Mouse (Mus musculus): ENCODE measurements around the gene Sdk1. TPM values are rescaled to one million over a fixed set of nuclear protein-coding genes. Genes with fewer than 3 reads are reported as not detected.

The Sdk1 gene
- total RNA-seq, 4 experiments from 2014 or later = 0.77 to 1.4 (median 1.2) TPM

- no peak for DNase-seq (ENCODE audit: low spot score in 2 of 2)
Observed at GRCm38 (mm10) chr5:141324910-141325309, 83.6 kb downstream of the Sdk1 start.

- no peak for DNase-seq (ENCODE audit: low spot score in 2 of 2)
Observed at GRCm38 (mm10) chr5:141344376-141344775, 103.1 kb downstream of the Sdk1 start.

GRCm38 (mm10) chr5:141345476-141345875, 104.2 kb downstream of the Sdk1 start:
- DNase-seq (ENCODE audit: low spot score in 2 of 2) = no peak

DNA sequence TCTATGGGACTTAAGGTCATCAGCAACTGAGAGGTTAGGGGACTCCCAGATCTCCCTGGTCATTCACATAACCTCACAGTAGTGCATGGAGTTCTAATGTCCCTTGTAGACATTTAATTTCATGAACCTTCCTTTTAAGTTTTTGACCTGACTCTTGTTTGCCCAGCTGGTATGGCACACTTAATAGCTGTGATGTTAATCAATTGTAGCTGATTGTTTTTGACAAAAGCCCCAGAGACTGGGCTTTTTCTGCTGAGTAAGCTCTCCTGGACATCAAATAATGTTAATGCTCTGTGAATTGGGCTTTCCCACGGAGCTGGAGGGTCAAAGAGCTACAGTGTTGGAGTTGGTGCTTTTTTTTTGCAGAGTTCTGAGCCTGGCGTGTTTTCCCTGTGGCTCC, 121.4 kb downstream of the Sdk1 start:
- DNase-seq (ENCODE audit: low spot score in 2 of 2) = no peak

- no peak for DNase-seq (ENCODE audit: low spot score in 2 of 2)
Observed at GRCm38 (mm10) chr5:141363956-141364355, 122.7 kb downstream of the Sdk1 start.

- no peak for DNase-seq (ENCODE audit: low spot score in 2 of 2)
Observed at GRCm38 (mm10) chr5:141368567-141368966, 127.3 kb downstream of the Sdk1 start.

- no peak for DNase-seq (ENCODE audit: low spot score in 2 of 2)
Observed at GRCm38 (mm10) chr5:141374797-141375196, 133.5 kb downstream of the Sdk1 start.

- DNase-seq (ENCODE audit: low spot score in 2 of 2) = no peak
Observed at GRCm38 (mm10) chr5:141379836-141380773, 138.8 kb downstream of the Sdk1 start.

DNA sequence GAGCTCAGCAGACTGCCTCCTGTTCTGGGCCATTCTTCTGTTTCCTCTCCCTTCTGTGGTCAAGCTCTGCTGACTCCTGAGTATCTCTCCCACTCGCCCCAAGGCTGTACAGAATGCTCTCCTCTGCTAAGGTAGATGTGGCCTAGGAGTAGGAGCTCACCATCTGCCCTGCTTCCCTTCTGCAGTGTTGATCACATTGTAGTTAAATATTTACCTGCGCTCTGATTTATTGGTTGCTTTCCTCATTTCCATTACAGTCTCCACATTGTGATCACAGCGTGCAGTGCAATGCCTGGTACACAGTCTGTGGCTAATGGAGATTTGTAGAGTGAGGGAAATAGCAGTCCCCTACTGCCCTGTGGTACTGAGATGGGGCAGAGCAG, 139.5 kb downstream of the Sdk1 start:
- DNase-seq (ENCODE audit: low spot score in 2 of 2) = no peak

DNA sequence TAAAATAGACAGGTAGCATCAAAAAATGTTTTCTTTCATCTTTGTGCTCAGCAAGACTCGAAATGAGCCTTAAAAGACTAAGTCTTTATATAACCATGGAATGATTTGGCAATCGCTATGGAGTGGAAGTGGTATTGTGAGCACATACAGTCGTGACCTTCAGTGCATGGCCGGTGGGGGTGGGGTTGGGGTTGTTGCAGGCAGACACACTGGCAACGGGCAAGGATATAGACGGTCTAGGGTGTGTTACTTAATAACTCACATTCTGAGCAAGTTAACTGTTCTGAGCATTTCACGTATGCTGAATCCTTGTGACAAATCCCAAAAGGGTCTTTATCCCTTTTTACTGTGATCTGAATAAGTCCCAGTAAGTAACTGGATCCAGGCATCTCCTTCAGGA, 140.3 kb downstream of the Sdk1 start:
- DNase-seq (ENCODE audit: low spot score in 2 of 2) = no peak

- DNase-seq (ENCODE audit: low spot score in 2 of 2) = no peak
Observed at GRCm38 (mm10) chr5:141382246-141382835, 141.1 kb downstream of the Sdk1 start.

DNA sequence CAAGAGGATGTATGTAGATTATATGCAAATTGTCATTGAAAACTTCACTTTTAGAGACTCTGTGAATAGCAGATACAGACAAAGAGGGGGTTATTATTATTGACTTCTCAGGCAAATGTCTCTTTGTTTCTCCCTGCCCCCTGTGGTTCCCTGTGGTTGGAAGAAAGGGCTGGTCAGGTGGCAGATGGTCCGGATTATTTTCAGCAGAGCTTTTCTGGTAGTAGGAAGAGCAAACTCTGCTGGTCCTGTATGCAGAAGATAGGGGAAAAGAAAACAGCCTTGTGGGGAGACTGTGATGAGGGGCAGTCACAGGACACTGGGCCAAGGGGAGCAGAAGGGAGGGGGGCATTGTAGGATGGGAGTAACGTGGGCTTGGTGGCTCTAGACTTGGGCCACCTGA, 147.2 kb downstream of the Sdk1 start:
- DNase-seq (ENCODE audit: low spot score in 2 of 2) = no peak

DNA sequence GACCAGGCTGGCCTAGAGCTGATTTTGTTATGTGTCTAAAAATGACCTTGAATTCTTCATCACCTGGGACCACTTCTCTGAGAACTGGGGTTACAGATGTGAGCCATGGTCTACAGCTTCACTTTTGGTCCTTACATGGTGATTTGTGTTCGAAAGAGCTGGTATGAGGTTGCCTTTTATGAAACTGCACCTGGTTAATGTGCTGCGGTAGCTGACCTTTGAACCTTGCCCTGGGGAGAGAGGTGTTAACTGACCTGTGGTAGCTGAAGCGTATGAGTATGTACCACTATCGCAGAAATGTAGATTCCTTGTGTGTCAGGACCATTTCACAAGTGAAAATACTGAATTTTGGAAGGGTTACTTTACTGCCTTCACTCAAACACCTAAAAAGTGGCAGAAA, 149.3 kb downstream of the Sdk1 start:
- DNase-seq (ENCODE audit: low spot score in 2 of 2) = no peak

DNA sequence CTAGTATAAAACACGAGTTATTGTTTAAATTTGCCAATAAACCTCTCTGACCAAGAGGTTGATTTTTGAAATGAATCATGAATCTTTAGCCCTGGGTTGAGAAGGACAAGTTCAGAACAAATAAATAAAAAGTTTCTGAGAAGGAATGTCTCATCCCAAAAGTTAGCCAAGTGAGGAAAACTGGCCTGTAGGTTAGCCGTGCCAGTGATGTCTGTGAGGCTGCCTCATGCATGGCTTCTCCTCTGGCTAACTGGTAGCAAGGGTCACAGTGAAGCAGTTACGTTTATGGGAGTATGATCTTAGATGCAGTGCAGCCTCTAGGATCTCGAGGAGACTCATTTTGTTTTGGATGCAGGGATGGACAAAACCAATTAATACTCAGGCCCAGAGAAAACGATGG, 149.9 kb downstream of the Sdk1 start:
- no peak for DNase-seq (ENCODE audit: low spot score in 2 of 2)

GRCm38 (mm10) chr5:141393846-141394245, 152.6 kb downstream of the Sdk1 start:
- DNase-seq (ENCODE audit: low spot score in 2 of 2) = no peak

- no peak for DNase-seq (ENCODE audit: low spot score in 2 of 2)
Observed at GRCm38 (mm10) chr5:141394586-141394985, 153.3 kb downstream of the Sdk1 start.

GRCm38 (mm10) chr5:141403741-141404140, 162.5 kb downstream of the Sdk1 start:
- DNase-seq (ENCODE audit: low spot score in 2 of 2) = no peak

DNA sequence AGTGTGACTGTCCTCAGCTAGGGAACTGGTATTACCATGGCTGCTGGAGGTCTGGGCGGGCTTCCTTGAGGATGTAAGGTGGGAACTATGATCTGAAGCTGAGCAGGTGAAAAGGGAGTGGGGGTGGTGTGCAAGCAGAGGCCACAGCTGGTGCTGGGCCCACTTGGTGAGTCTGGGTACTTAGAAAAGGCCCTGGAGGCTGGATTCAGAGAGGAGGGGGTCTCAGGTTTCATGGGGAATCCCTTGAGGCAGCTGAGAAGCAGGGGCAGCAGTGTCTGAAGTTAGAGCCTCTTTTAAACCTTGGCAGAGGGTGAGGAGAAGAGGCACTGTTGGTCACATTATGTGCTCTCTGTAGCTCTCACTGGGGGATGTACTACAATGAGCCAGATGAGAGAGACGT, 163.4 kb downstream of the Sdk1 start:
- no peak for DNase-seq (ENCODE audit: low spot score in 2 of 2)

GRCm38 (mm10) chr5:141406926-141407325, 165.6 kb downstream of the Sdk1 start:
- no peak for DNase-seq (ENCODE audit: low spot score in 2 of 2)

GRCm38 (mm10) chr5:141413013-141413412, 171.7 kb downstream of the Sdk1 start:
- no peak for DNase-seq (ENCODE audit: low spot score in 2 of 2)

DNA sequence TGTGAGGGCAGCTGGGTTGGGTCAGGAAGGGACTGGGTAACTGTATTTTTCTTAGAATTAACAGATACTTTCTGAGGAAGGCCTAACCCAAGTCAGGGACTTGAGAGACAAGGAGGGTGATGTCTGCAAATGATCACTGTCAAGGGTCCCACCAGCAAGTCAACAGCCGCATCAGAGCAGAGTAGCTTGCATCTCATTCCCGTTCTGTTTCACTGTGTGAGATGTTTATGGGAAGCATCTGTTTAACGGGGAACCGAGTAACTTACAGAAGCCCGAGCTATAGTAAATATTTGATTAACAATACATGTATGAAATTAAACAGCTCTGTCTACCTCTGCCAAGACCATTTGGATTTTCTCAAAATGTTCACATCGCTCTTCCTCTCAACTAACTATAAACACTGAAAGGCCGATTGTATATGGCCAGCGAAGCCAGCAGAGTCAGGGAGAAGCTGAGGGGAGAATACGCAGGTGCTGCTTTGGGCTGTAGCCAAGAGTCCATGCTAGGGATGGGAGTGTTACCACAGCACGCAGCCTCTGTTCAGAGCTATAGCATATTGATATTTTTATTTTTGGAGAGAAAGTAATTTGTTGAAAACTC, 174.5 kb downstream of the Sdk1 start:
- DNase-seq (ENCODE audit: low spot score in 2 of 2) = no peak

DNA sequence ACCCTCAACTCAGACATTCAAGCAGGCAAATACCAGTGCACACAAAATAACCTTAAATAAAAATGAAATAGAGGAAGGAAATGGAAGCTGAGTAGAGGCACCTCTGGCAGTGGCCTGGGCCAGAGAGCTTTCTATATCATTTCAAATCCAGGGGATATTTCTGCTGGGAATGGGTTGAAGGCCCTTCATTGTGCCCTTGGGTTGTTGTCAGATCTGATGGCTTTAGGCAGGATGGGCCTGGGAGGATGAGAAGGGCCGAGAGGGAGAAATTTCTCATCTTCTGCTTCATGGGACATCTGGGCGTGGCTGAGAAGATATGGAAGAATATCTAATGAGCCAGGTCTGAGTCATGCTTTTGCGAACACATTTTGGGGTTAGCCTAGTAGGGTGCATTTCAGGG, 186.8 kb downstream of the Sdk1 start:
- no peak for DNase-seq (ENCODE audit: low spot score in 2 of 2)

GRCm38 (mm10) chr5:141433286-141433685, 192.0 kb downstream of the Sdk1 start:
- no peak for DNase-seq (ENCODE audit: low spot score in 2 of 2)
